Mouse (Mus musculus) embryonic facial prominence, embryonic 14.5 days (tissue): ENCODE data around the gene Evc. TPM values are rescaled to one million over a fixed set of nuclear protein-coding genes. Genes with fewer than 3 reads are reported as not detected.
A peak's percentile ranks its signal among the peaks of the same experiment; 100 is the strongest.

Source experiments
- ATAC-seq: fragments of 200-750 bp; cut with Nextera tagmentation; 2 replicates; pipeline ENCODE4 v1.8.0; 2017; ENCODE audit warnings: low read depth, moderate number of reproducible peaks, moderate TSS enrichment
- DNase-seq: peaks from one replicate; pipeline ENCODE4 v3.0.0-alpha.2; 2015; ENCODE audit warnings: low spot score
- H3K27ac ChIP-seq: fragments of 300-500 bp; sonication (generic); replicated peaks from 2 replicates; pipeline ENCODE4 v1.5.1; 2014; ENCODE audit warnings: low read depth, mild to moderate bottlenecking, low read length, moderate library complexity
- H3K27me3 ChIP-seq: fragments of 300-500 bp; sonication (generic); replicated peaks from 2 replicates; pipeline ENCODE4 v1.6.1; 2014; ENCODE audit warnings: low read length; ENCODE audit not compliant: control insufficient read depth, insufficient read depth
- H3K36me3 ChIP-seq: fragments of 300-500 bp; sonication (generic); 2 replicates; pipeline ENCODE4 v1.6.1; 2014; ENCODE audit warnings: low read length, mixed read lengths; ENCODE audit not compliant: control insufficient read depth, insufficient read depth
- H3K4me1 ChIP-seq: fragments of 300-500 bp; sonication (generic); 2 replicates; pipeline ENCODE4 v1.6.1; 2014; ENCODE audit warnings: antibody characterized with exemption, low read length; ENCODE audit not compliant: control insufficient read depth, insufficient read depth
- H3K4me2 ChIP-seq: fragments of 300-500 bp; sonication (generic); 2 replicates; pipeline ENCODE4 v1.6.1; 2014; ENCODE audit warnings: low read depth, mild to moderate bottlenecking, low read length, moderate library complexity, mixed read lengths
- H3K4me3 ChIP-seq: fragments of 300-500 bp; sonication (generic); 2 replicates; pipeline ENCODE4 v1.5.1; 2014; ENCODE audit warnings: low read depth, mild to moderate bottlenecking, low read length
- H3K9ac ChIP-seq: fragments of 300-500 bp; sonication (generic); 2 replicates; pipeline ENCODE4 v1.6.1; 2014; ENCODE audit warnings: low read depth, mild to moderate bottlenecking, low read length, moderate library complexity, mixed read lengths
- H3K9me3 ChIP-seq: fragments of 300-500 bp; sonication (generic); 2 replicates; pipeline ENCODE4 v1.6.1; 2016; ENCODE audit warnings: low read length; ENCODE audit not compliant: control insufficient read depth
- WGBS: fragments of 180-500 bp; shearing (Covaris S2); extraction: QIAGEN DNeasy Blood & Tissue Kit; methylation state at CpG from one replicate; pipeline ENCODE4 v1.1.7; 2014; 5-methylcytosine and 5-hydroxymethylcytosine counted together
- polyA plus RNA-seq: library from polyadenylated mRNA; unstranded; fragments of >200 nt; fragmentation: Nextera tagmentation; extraction: Ambion mirVana; gene quantifications from 2 replicates; pipeline ENCODE4 v1.2.1, GENCODE M21; 2014

Gene Evc
- polyA plus RNA-seq, 1 experiment from 2014 or later, result 17.9 TPM

- Histone ChIP-seq H3K4me2 (peak overlapping the region; percentile 66), H3K4me3 (peak overlapping the region; percentile 41), H3K9ac (no peak overlapping the region), H3K4me1 (peaks cover 19% of the 10 kb centered on the region), H3K36me3 (no peaks in the 10 kb centered on the region), H3K27ac (no peak overlapping the region), H3K27me3 (peaks cover 70% of the 10 kb centered on the region), H3K9me3 (no peaks in the 10 kb centered on the region)
- WGBS, result 13% methylated on average over 31 of the region's 44 CpGs
- DNase-seq (no peak), ATAC-seq (no peak)
Measured at GRCm38 (mm10) chr5:37242360-37243168, 94.1 kb downstream of the Evc start.

GRCm38 (mm10) chr5:37241651-37242151, 95.0 kb downstream of the Evc start, which contains the start of gene Crmp1:
Gene Crmp1, plus strand, starts transcription at chr5:37241940.
- peaks cover 19% of the 10 kb centered on the region for H3K4me1 ChIP-seq
- no peak within 1 kb of the TSS for H3K27ac ChIP-seq
- H3K36me3 ChIP-seq, result no peaks in the 10 kb centered on the region
- peaks cover 68% of the 10 kb centered on the region for H3K27me3 ChIP-seq
- peak; percentile 75 for ATAC-seq
- peak; percentile 56 for DNase-seq
- H3K4me2 ChIP-seq, result peak within 1 kb of the TSS; percentile 66
- H3K9me3 ChIP-seq, result no peaks in the 10 kb centered on the region
- peak within 1 kb of the TSS; percentile 41 for H3K4me3 ChIP-seq
- H3K9ac ChIP-seq, result no peak within 1 kb of the TSS
- 2% methylated on average over 26 of the region's 56 CpGs for WGBS

GRCm38 (mm10) chr5:37241224-37241623, 95.5 kb downstream of the Evc start:
- 9% methylated on average over 9 of the region's 9 CpGs for WGBS
- H3K36me3 ChIP-seq, result no peaks in the 10 kb centered on the region
- no peaks in the 10 kb centered on the region for H3K9me3 ChIP-seq
- H3K4me1 ChIP-seq, result peaks cover 16% of the 10 kb centered on the region
- no peak overlapping the region for H3K27ac ChIP-seq
- peaks cover 63% of the 10 kb centered on the region for H3K27me3 ChIP-seq
- H3K9ac ChIP-seq, result no peak overlapping the region
- H3K4me3 ChIP-seq, result peak overlapping the region; percentile 41
- DNase-seq, result no peak
- H3K4me2 ChIP-seq, result peak overlapping the region; percentile 66
- no peak for ATAC-seq

- Histone ChIP-seq H3K9me3 (no peaks in the 10 kb centered on the region), H3K4me2 (no peak overlapping the region), H3K9ac (no peak overlapping the region), H3K4me3 (no peak overlapping the region), H3K27ac (no peak overlapping the region), H3K27me3 (peaks cover 57% of the 10 kb centered on the region), H3K4me1 (peaks cover 14% of the 10 kb centered on the region), H3K36me3 (no peaks in the 10 kb centered on the region)
- DNase-seq, result peak; percentile 65
- ATAC-seq, result no peak
- WGBS, result 2% methylated on average over 5 of the region's 5 CpGs
Measured at GRCm38 (mm10) chr5:37240550-37240949, 96.1 kb downstream of the Evc start.

Other genes starting within 250 kb of the Evc start
- gene Crmp1, start 95.0 kb downstream of the Evc start, polyA plus RNA-seq, result 32.1 and 35.6 TPM in 2 replicates
- 19.4 and 23.5 TPM in 2 replicates for gene Evc2, start 1.6 kb upstream of the Evc start, polyA plus RNA-seq